Mouse (Mus musculus) megakaryocyte, adult 5-6 weeks (primary cell): Measurements from ENCODE around the gene Pidd1. TPM values are rescaled to one million over a fixed set of nuclear protein-coding genes. Genes with fewer than 3 reads are reported as not detected.

Source experiments
- ATAC-seq: 2 replicates; pipeline ENCODE4 v1.8.0; 2016; ENCODE audit warnings: mild to moderate bottlenecking, inconsistent platforms; ENCODE audit not compliant: poor library complexity, severe bottlenecking
- total RNA-seq, 2 experiments: library from RNA; stranded (forward) in 1 of 2; stranded (reverse) in 1 of 2; fragments of 153-499, 151-499 nt in 1 of 2; fragments of 221-1000, 200-1000 nt in 1 of 2; gene quantifications; 2 replicates each; pipeline versions ENCODE4 v1.2.3 to v1.2.4; 2015 to 2017

The Pidd1 gene
- total RNA-seq, 2 experiments from 2014 or later: 6.1 to 8.1 TPM

DNA sequence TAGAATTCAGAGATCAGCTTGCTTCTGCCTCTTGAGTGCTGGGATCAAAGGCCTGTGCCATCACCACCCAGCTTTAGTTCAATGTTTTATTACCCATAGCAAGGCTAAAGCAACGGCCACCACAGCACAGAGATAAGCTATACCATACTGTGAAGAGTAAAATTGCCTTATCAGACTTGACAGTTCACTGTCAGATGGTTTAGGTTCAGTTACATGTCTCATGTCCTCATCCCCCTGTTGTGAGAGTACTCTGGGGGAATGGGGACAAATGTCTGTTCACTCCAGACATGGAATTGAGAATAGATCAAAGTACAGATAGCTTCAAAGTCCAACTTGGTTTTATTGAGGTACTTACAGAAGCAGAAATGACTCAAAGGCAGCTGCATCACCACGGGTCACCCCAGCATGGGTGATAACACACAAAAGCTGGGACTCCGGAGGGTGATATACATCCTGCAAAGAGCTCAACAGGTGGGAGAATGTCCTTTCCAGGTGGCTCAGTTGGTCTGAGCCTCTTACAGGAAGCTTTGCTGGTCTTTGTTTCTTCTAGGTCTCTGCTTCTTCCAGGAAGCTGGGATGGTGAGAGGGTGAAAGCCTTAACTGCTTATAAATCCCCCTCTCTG lies 55.2 kb downstream of the Pidd1 start:
- no peak for ATAC-seq

Other genes with a start within 250 kb of the Pidd1 start
- 2.1 and 2.2 TPM in 2 replicates for gene Lrrc56, start 249.9 kb downstream of the Pidd1 start, total RNA-seq (2015)
- 1.3 and 4.3 TPM in 2 replicates for gene Lrrc56, start 249.9 kb downstream of the Pidd1 start, total RNA-seq (2017)
- 0.36 TPM in 1 of 2 replicates, not detected in the other for gene Lmntd2, start 229.9 kb downstream of the Pidd1 start, total RNA-seq (2015)
- 0.04 TPM in 1 of 2 replicates, not detected in the other for gene Lmntd2, start 229.9 kb downstream of the Pidd1 start, total RNA-seq (2017)
- gene Rassf7, start 228.2 kb downstream of the Pidd1 start, total RNA-seq (2015): 3.9 and 4.1 TPM in 2 replicates
- 2.2 and 4.1 TPM in 2 replicates for gene Rassf7, start 228.2 kb downstream of the Pidd1 start, total RNA-seq (2017)
- 42.8 and 48.9 TPM in 2 replicates for gene Phrf1, start 215.2 kb downstream of the Pidd1 start, total RNA-seq (2015)
- 48.7 and 63.5 TPM in 2 replicates for gene Phrf1, start 215.2 kb downstream of the Pidd1 start, total RNA-seq (2017)
- 42.6 and 50.5 TPM in 2 replicates for gene Irf7, start 177.5 kb downstream of the Pidd1 start, total RNA-seq (2015)
- gene Irf7, start 177.5 kb downstream of the Pidd1 start, total RNA-seq (2017): 60.6 and 65.6 TPM in 2 replicates
- gene Cdhr5, start 167.2 kb downstream of the Pidd1 start, total RNA-seq (2015): not detected in 2 replicates
- gene Cdhr5, start 167.2 kb downstream of the Pidd1 start, total RNA-seq (2017): not detected in 2 replicates
- gene Sct, start 164.9 kb downstream of the Pidd1 start, total RNA-seq (2015): not detected in 2 replicates
- gene Sct, start 164.9 kb downstream of the Pidd1 start, total RNA-seq (2017): not detected in 2 replicates
- gene Drd4, start 152.0 kb downstream of the Pidd1 start, total RNA-seq (2015): not detected in 2 replicates
- not detected in 2 replicates for gene Drd4, start 152.0 kb downstream of the Pidd1 start, total RNA-seq (2017)
- gene Deaf1, start 116.3 kb downstream of the Pidd1 start, total RNA-seq (2015): 36.1 and 36.5 TPM in 2 replicates
- gene Deaf1, start 116.3 kb downstream of the Pidd1 start, total RNA-seq (2017): 11.4 and 14.6 TPM in 2 replicates
- gene Tmem80, start 116.3 kb downstream of the Pidd1 start, total RNA-seq (2015): 11.8 and 12.0 TPM in 2 replicates
- 6.0 and 8.7 TPM in 2 replicates for gene Tmem80, start 116.3 kb downstream of the Pidd1 start, total RNA-seq (2017)
- not detected in 2 replicates for gene Eps8l2, start 105.1 kb downstream of the Pidd1 start, total RNA-seq (2015)
- gene Eps8l2, start 105.1 kb downstream of the Pidd1 start, total RNA-seq (2017): not detected in 2 replicates
- 197 and 213 TPM in 2 replicates for gene Taldo1, start 51.8 kb downstream of the Pidd1 start, total RNA-seq (2015)
- gene Taldo1, start 51.8 kb downstream of the Pidd1 start, total RNA-seq (2017): 795 and 884 TPM in 2 replicates
- 22.8 and 26.4 TPM in 2 replicates for gene Gatd1, start 29.9 kb downstream of the Pidd1 start, total RNA-seq (2015)
- 12.9 and 13.1 TPM in 2 replicates for gene Gatd1, start 29.9 kb downstream of the Pidd1 start, total RNA-seq (2017)
- 0.18 TPM in 1 of 2 replicates, not detected in the other for gene Cend1, start 14.5 kb downstream of the Pidd1 start, total RNA-seq (2015)
- gene Cend1, start 14.5 kb downstream of the Pidd1 start, total RNA-seq (2017): not detected in 2 replicates
- 14.6 and 15.0 TPM in 2 replicates for gene Slc25a22, start 6.1 kb downstream of the Pidd1 start, total RNA-seq (2015)
- 3.2 and 6.4 TPM in 2 replicates for gene Slc25a22, start 6.1 kb downstream of the Pidd1 start, total RNA-seq (2017)
- 1,660 and 1,825 TPM in 2 replicates for gene Rplp2, start 3.3 kb upstream of the Pidd1 start, total RNA-seq (2015)
- 1,271 and 1,459 TPM in 2 replicates for gene Rplp2, start 3.3 kb upstream of the Pidd1 start, total RNA-seq (2017)
- gene Pnpla2, start 11.2 kb upstream of the Pidd1 start, total RNA-seq (2015): 31.2 and 34.5 TPM in 2 replicates
- gene Pnpla2, start 11.2 kb upstream of the Pidd1 start, total RNA-seq (2017): 9.1 and 12.3 TPM in 2 replicates
- 1.6 and 1.8 TPM in 2 replicates for gene Cracr2b, start 17.1 kb upstream of the Pidd1 start, total RNA-seq (2015)
- 1.5 and 2.0 TPM in 2 replicates for gene Cracr2b, start 17.1 kb upstream of the Pidd1 start, total RNA-seq (2017)
- gene Cd151, start 23.4 kb upstream of the Pidd1 start, total RNA-seq (2015): 13.3 and 16.8 TPM in 2 replicates
- gene Cd151, start 23.4 kb upstream of the Pidd1 start, total RNA-seq (2017): 21.6 and 26.4 TPM in 2 replicates
- gene Polr2l, start 31.1 kb upstream of the Pidd1 start, total RNA-seq (2015): 16.6 and 24.0 TPM in 2 replicates
- gene Polr2l, start 31.1 kb upstream of the Pidd1 start, total RNA-seq (2017): 17.9 and 27.6 TPM in 2 replicates
- 1.4 and 1.5 TPM in 2 replicates for gene Tspan4, start 31.2 kb upstream of the Pidd1 start, total RNA-seq (2015)
- gene Tspan4, start 31.2 kb upstream of the Pidd1 start, total RNA-seq (2017): 1.9 and 3.3 TPM in 2 replicates
- gene Chid1, start 95.8 kb upstream of the Pidd1 start, total RNA-seq (2015): 8.0 and 8.4 TPM in 2 replicates
- gene Chid1, start 95.8 kb upstream of the Pidd1 start, total RNA-seq (2017): 28.3 and 43.5 TPM in 2 replicates
- gene Ap2a2, start 118.1 kb upstream of the Pidd1 start, total RNA-seq (2015): 42.0 and 48.3 TPM in 2 replicates
- 61.8 and 75.5 TPM in 2 replicates for gene Ap2a2, start 118.1 kb upstream of the Pidd1 start, total RNA-seq (2017)
- 0.16 and 0.39 TPM in 2 replicates for gene Muc6, start 211.3 kb upstream of the Pidd1 start, total RNA-seq (2015)
- gene Muc6, start 211.3 kb upstream of the Pidd1 start, total RNA-seq (2017): 0.11 TPM in 1 of 2 replicates, not detected in the other
- gene Muc2, start 246.3 kb upstream of the Pidd1 start, total RNA-seq (2015): not detected in 2 replicates
- gene Muc2, start 246.3 kb upstream of the Pidd1 start, total RNA-seq (2017): not detected in 2 replicates